Mouse (Mus musculus) lung, embryonic 14.5 days (tissue): Measurements from ENCODE around the gene Magi2. TPM values are rescaled to one million over a fixed set of nuclear protein-coding genes. Genes with fewer than 3 reads are reported as not detected.
A peak's percentile ranks its signal among the peaks of the same experiment; 100 is the strongest.

Source experiments
- ATAC-seq: fragments of 200-750 bp; cut with Nextera tagmentation; 2 replicates; pipeline ENCODE4 v1.8.0; 2017; ENCODE audit warnings: mild to moderate bottlenecking, moderate TSS enrichment, moderate library complexity; ENCODE audit not compliant: insufficient read depth
- DNase-seq: peaks from one replicate; pipeline ENCODE4 v3.0.0-alpha.2; 2015
- H3K27ac ChIP-seq: fragments of 300-500 bp; sonication (generic); 2 replicates; pipeline ENCODE4 v1.5.1; 2014; ENCODE audit warnings: low read depth, mild to moderate bottlenecking, moderate library complexity
- H3K27me3 ChIP-seq: fragments of 300-500 bp; sonication (generic); 2 replicates; pipeline ENCODE4 v1.6.1; 2014; ENCODE audit warnings: low read length, control low read depth; ENCODE audit not compliant: insufficient read depth
- H3K36me3 ChIP-seq: fragments of 300-500 bp; sonication (generic); 2 replicates; pipeline ENCODE4 v1.6.1; 2014; ENCODE audit warnings: control low read depth; ENCODE audit not compliant: insufficient read depth
- H3K4me1 ChIP-seq: fragments of 300-500 bp; sonication (generic); 2 replicates; pipeline ENCODE4 v1.6.1; 2014; ENCODE audit warnings: antibody characterized with exemption, control low read depth; ENCODE audit not compliant: insufficient read depth
- H3K4me2 ChIP-seq: fragments of 300-500 bp; sonication (generic); 2 replicates; pipeline ENCODE4 v1.6.1; 2014; ENCODE audit warnings: mild to moderate bottlenecking
- H3K4me3 ChIP-seq: fragments of 300-500 bp; sonication (generic); 2 replicates; pipeline ENCODE4 v1.5.1; 2014; ENCODE audit warnings: low read depth, low read length
- H3K9ac ChIP-seq: fragments of 300-500 bp; sonication (generic); 2 replicates; pipeline ENCODE4 v1.6.1; 2014
- H3K9me3 ChIP-seq: fragments of 300-500 bp; sonication (generic); 2 replicates; pipeline ENCODE4 v1.6.1; 2016; ENCODE audit warnings: low read depth, low read length, control low read depth
- CTCF ChIP-seq: IDR thresholded peaks from 2 replicates; pipeline ENCODE4 v1.5.1; 2016; ENCODE audit warnings: antibody characterized with exemption, low read depth
- WGBS: fragments of 180-500 bp; shearing (Covaris S2); extraction: QIAGEN DNeasy Blood & Tissue Kit; methylation state at CpG from one replicate; pipeline ENCODE4 v1.1.7; 2014; 5-methylcytosine and 5-hydroxymethylcytosine counted together
- polyA plus RNA-seq: library from polyadenylated mRNA; unstranded; fragments of >200 nt; fragmentation: Nextera tagmentation; extraction: Ambion mirVana; gene quantifications from 2 replicates; pipeline ENCODE4 v1.2.1, GENCODE M21; 2014

Magi2 gene
- polyA plus RNA-seq, 1 experiment from 2014 or later = 2.4 TPM

DNA sequence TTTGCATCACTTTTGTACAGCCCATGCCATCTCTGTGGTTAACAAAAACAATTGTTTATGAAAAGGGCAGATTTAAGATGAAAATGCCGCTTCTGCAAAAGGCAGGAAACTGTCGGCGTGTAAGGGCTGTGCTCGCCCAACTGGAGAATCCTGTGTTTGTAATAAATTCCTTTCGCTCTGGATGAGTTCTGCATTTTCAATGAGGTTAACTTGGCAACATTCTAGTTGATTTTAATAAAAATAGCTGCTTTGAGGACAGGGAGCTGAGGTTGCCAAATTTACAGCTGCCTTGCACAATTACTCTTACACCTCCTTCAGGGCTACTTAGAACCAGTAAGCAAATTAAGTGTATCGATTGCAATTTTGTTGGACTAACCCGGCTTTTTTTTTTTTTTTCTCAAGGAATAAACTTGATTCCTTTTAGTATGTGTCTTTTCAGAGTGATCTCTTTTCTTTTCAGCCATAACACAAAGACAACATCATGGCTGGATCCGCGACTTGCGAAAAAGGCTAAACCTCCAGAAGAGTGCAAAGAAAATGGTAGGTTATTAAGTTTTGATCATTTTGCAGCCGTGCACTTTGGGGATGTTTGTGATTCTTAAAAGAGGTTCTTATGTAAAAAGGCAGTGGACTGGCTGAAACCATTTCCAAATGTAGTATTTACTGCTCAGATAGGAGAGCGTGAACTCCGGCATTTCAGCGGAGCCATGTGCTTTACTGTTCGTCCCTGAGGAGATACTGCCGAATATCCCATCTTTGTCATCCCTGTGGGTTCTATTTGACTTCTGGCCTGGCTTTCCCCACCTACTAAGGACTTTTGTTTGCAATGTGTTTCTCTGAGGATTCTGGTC lies 1001.3 kb downstream of the Magi2 start:
- H3K9me3 ChIP-seq = no peaks in the 10 kb centered on the region
- 75% methylated on average over 16 of the region's 16 CpGs for WGBS
- no peak overlapping the region for H3K4me3 ChIP-seq
- H3K27ac ChIP-seq = no peak overlapping the region
- H3K4me2 ChIP-seq = no peak overlapping the region
- DNase-seq = peak; percentile 14
- no peaks in the 10 kb centered on the region for H3K4me1 ChIP-seq
- no peaks in the 10 kb centered on the region for H3K36me3 ChIP-seq
- no peaks in the 10 kb centered on the region for H3K27me3 ChIP-seq
- no peak overlapping the region for H3K9ac ChIP-seq
- no peak for ATAC-seq
- no peak for TF ChIP-seq CTCF

DNA sequence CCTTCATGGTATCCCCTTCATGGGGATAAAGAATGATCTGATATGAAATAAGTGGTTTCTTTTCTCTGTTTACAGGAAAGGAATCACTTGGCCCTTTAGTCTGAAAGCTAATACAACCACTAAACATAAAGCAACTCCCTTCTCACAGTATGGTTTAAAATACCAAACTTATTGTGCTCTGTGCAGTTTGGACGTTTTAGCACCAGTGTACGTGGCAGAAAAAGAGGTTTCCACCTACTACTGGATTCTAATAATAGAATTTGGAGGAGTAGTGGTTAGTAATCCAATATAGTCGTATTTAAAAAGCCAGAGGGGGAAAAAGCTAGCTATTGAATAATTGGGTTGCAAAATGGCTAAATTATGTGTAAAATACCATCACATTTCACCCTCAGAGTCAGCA lies 1005.1 kb downstream of the Magi2 start:
- H3K9me3 ChIP-seq = no peaks in the 10 kb centered on the region
- 70% methylated on average over 3 of the region's 3 CpGs for WGBS
- no peak overlapping the region for H3K4me2 ChIP-seq
- no peaks in the 10 kb centered on the region for H3K36me3 ChIP-seq
- H3K4me3 ChIP-seq = no peak overlapping the region
- no peak for TF ChIP-seq CTCF
- no peaks in the 10 kb centered on the region for H3K27me3 ChIP-seq
- ATAC-seq = no peak
- H3K4me1 ChIP-seq = no peaks in the 10 kb centered on the region
- H3K27ac ChIP-seq = no peak overlapping the region
- no peak for DNase-seq
- no peak overlapping the region for H3K9ac ChIP-seq

DNA sequence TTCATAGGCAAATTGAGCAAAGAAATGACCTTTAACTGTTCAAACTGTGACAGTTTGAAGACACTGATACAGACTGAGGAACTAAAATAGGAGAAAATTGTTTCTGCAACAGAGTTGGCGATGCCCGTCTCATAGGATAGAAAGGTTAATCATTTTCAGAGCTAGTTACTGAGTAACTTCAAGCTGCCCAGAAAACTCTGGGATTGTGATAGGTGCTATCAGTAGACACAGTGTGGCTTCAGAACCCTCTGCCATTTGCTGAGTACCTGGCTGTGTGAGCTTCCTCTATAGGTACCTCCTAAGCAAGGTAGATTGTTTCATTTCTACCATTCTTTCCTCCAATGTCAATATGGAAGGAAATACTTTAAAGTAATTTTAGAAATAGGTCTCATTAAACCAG lies 1014.7 kb downstream of the Magi2 start:
- Histone ChIP-seq H3K9ac (no peak overlapping the region), H3K9me3 (no peaks in the 10 kb centered on the region), H3K27me3 (no peaks in the 10 kb centered on the region), H3K4me2 (no peak overlapping the region), H3K4me1 (no peaks in the 10 kb centered on the region), H3K4me3 (no peak overlapping the region), H3K36me3 (no peaks in the 10 kb centered on the region), H3K27ac (no peak overlapping the region)
- DNase-seq (no peak), ATAC-seq (no peak)
- TF ChIP-seq CTCF = no peak
- WGBS = 79% methylated on average over 2 of the region's 2 CpGs

DNA sequence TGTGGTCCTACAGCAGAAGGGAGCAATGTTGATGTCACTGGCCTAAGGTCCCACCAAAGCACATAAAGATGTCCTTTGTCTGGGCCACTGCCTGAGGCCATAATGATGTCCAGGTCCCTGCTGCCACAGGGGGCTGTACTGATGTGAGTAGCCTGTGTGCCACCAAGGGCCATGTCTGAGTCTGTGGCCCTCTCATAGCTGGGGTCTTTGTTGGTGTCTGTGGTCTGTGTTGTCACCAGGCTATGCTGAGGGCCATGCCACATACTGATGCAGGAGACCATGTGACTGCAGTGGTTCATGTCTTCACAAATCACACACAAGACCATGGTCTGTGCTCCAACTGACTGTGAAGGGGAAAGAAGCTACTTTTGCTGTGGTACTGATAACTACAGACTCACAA lies 1015.7 kb downstream of the Magi2 start:
- no peaks in the 10 kb centered on the region for H3K36me3 ChIP-seq
- no peaks in the 10 kb centered on the region for H3K9me3 ChIP-seq
- DNase-seq (no peak), ATAC-seq (no peak)
- H3K4me3 ChIP-seq = no peak overlapping the region
- no peaks in the 10 kb centered on the region for H3K4me1 ChIP-seq
- TF ChIP-seq CTCF = no peak
- H3K4me2 ChIP-seq = no peak overlapping the region
- no peak overlapping the region for H3K27ac ChIP-seq
- no peak overlapping the region for H3K9ac ChIP-seq
- H3K27me3 ChIP-seq = no peaks in the 10 kb centered on the region

DNA sequence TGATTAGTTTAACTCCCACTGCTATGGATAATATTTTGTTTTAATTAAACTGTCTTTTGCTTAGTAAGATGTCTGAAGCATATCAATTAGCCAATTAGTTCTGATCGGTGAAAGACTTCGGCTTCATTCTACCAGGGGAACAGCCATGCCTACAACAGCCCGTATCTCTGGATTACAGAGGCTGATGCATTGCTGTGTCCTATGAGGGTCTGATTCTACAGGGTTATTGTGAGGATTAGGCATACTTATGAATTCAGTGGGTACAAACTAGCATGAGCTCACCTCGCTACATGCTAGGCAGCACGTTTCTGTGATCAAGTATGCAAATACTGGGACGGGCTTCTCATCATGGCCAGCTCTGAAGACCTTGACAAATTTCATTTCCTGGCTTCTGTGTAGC lies 1022.5 kb downstream of the Magi2 start:
- Histone ChIP-seq H3K36me3 (no peaks in the 10 kb centered on the region), H3K4me2 (no peak overlapping the region), H3K9ac (no peak overlapping the region), H3K9me3 (no peaks in the 10 kb centered on the region), H3K27ac (no peak overlapping the region), H3K4me1 (no peaks in the 10 kb centered on the region), H3K4me3 (no peak overlapping the region), H3K27me3 (no peaks in the 10 kb centered on the region)
- ATAC-seq (no peak), DNase-seq (no peak)
- 88% methylated on average over 6 of the region's 6 CpGs for WGBS
- no peak for TF ChIP-seq CTCF

DNA sequence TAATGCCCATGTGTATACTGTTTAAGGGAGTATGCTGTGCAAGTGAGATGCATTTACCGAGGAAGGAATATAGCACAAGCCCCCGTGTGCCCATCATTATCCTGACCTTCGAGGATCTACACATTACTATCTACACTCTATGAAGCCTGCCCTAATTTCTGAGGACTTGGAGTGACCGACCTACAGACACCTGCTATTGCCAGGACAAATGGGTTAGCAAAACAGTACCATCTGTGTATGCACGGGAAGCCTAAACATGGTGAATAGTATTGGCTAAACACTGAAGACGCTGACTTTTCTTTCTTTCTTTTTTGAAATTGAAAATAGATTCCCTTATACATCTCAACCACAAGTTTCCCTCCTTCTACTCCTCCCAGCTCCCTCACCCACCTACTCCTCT lies 1024.7 kb downstream of the Magi2 start:
- H3K36me3 ChIP-seq = no peaks in the 10 kb centered on the region
- no peak overlapping the region for H3K4me3 ChIP-seq
- no peaks in the 10 kb centered on the region for H3K9me3 ChIP-seq
- DNase-seq (no peak), ATAC-seq (no peak)
- H3K4me2 ChIP-seq = no peak overlapping the region
- H3K4me1 ChIP-seq = no peaks in the 10 kb centered on the region
- WGBS = 83% methylated on average over 6 of the region's 6 CpGs
- H3K27ac ChIP-seq = no peak overlapping the region
- no peak overlapping the region for H3K9ac ChIP-seq
- no peaks in the 10 kb centered on the region for H3K27me3 ChIP-seq
- no peak for TF ChIP-seq CTCF

DNA sequence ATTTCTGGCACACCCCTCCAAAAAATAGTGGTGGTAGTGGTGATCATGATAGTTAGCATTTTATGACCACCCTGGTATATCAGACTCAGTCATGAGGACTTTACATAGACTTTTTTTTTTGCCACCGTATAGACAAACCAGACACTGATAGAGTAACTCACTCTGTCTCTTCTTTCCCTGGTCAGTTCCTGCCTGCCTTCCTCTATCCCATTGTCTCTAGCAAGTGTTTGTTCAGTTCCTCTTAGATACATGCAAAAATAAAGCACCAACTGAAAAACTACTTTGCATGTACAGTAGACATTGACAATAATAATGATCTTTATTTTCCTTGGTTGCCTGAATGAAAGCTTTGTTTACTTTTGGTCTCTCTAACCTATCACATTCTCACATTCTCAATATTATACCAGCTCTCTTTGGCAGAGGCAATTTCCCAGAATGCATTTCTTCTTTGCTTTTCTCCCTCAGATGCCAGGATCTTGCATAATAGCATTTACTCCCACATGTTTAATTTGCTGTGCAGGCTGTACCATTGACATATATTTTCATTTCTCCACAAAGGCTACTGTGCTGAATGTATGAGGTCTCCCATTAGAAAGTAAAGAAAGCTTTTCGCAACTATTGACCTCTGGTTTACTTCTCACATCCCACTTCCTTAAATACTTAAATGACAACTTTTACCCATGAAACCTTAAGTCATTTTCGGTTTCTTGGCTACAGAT lies 1029.5 kb downstream of the Magi2 start:
- 0 out of 2 replicates have a peak, but pooled peaks cover 3% of the 10 kb centered on the region for H3K4me1 ChIP-seq
- 84% methylated on average over 3 of the region's 3 CpGs for WGBS
- no peaks in the 10 kb centered on the region for H3K27me3 ChIP-seq
- no peak for TF ChIP-seq CTCF
- H3K36me3 ChIP-seq = no peaks in the 10 kb centered on the region
- H3K27ac ChIP-seq = no peak overlapping the region
- ATAC-seq (peak; percentile 63; the same call in 1 of the 2 replicates), DNase-seq (peak; percentile 46)
- no peak overlapping the region for H3K4me2 ChIP-seq
- no peak overlapping the region for H3K4me3 ChIP-seq
- H3K9me3 ChIP-seq = no peaks in the 10 kb centered on the region
- no peak overlapping the region for H3K9ac ChIP-seq
